Mouse (Mus musculus) induced T-regulatory cell, adult 2 months (primary cell): ENCODE data around the gene Taar8a.
"Not testable (repeated sequence)": the region's sequence is repeated elsewhere in the genome, so short reads cannot be mapped to it uniquely, and the experiment has no call there.

Source experiments
- DNase-seq: peaks from one replicate; pipeline ENCODE4 v3.0.0-alpha.2; 2012; ENCODE audit warnings: low read depth

Gene Taar8a

DNA sequence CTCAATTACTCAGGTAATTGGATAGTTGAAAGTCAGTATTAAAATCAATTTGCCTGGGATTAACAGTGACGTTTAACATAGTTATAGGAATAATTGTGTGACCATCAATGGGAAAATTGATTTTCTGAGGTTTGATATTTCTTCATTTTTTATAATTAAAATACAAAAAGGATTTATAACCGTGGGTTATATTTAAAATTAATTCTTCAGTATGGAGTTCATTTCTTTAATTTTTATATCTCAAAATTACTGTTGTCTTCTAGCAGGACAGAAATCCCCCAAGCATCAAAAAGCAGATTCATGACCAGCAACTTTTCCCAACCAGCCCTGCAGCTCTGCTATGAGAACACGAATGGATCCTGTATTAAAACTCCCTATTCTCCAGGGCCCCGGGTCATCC lies at the start of gene Taar8a:
Gene Taar8a (plus strand): TSS at position 301 of the 400 bp plus-strand sequence.
- DNase-seq: not testable (repeated sequence)

DNA sequence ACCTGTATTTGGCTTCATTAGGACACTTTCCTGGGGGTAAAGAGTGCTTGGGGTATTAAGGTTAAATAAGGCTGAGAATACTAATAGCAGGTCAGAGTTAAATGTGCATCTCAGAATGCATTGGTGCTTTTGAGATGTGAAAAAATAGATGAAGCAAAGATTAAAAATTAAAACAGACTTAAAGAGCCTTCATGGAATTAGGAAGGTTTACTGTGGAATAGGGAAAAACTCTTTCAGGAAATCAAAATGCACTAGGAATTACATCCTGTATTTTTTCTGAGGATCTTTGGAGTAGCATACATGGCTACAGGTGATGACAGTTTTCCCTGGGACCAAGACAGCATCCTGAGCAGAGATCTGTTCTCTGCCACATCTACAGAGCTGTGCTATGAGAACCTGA lies 49.4 kb upstream of the Taar8a start, which contains the start of gene Taar7d:
Gene Taar7d (plus strand): TSS at position 301 of the 400 bp plus-strand sequence.
- no peak for DNase-seq

DNA sequence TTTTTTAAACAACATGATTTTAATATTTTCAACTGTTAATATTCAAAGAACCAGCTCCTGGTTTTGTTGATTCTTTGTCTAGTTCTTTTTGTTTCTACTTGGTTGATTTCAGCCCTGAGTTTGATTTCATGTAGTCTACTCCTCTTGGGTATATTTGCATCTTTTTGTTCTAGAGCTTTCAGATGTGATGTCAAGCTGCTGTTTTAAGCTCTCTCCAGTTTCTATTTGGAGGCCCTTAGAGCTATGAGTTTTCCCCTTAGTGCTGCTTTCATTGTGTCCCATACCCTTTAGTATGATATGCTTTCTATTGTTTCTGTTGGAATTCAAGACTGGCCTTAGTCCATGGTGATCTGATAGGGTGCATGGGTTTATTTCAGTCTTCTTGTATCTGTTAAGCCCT lies 45.0 kb upstream of the Taar8a start:
- no peak for DNase-seq

DNA sequence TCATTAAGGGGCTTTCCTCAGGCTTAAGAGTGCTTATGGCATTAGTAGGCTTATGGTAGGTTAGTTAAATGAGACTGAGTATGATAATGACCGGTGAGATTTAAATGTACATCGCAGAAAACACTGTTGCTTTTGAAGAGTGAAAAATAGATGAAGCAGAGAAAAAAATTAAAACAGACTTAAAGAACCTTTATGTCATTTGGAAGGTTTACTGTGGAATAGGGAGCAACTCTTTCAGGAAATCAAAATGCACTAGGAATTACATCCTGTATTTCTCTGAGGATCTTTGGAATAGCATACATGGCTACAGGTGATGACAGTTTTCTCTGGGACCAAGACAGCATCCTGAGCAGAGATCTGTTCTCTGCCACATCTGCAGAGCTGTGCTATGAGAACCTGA lies 39.0 kb upstream of the Taar8a start, which contains the start of gene Taar7e:
Gene Taar7e (plus strand): TSS at position 301 of the 400 bp plus-strand sequence.
- no peak for DNase-seq

DNA sequence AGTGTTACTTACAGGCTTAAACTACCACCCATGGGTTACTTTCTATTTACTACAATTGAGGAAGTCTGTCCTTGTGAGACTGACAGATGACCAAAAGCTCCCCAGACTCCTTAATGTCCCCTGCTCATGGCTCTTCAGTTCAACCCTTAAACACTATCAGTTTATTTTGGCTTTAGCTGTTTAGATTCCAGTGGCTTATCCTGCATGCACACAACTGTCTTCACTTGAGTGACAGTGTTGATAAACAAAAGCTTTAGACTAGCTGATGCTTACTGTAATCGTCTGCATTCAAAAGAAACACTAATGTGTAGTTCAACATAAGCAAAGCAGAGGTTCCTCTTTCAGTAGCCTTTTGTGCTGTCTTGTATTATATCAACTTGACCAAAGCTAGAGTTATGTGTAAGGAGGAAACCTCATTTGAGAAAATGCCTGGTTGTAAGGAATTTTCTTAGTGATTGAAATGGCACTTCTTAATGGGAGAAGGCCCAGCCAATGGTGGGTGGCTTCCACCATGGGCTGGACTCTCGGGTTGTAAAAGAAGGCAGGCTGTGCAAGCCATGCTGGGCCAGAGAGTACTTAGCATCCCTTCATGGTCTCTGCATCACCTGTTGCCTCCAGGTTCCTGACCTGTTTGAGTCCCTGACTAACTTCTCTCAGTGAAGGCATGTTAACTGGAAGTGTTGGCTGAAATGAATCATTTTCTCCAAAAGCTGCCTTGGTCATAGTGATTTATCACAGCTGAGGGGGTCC lies 36.0 kb upstream of the Taar8a start:
- DNase-seq: no peak

DNA sequence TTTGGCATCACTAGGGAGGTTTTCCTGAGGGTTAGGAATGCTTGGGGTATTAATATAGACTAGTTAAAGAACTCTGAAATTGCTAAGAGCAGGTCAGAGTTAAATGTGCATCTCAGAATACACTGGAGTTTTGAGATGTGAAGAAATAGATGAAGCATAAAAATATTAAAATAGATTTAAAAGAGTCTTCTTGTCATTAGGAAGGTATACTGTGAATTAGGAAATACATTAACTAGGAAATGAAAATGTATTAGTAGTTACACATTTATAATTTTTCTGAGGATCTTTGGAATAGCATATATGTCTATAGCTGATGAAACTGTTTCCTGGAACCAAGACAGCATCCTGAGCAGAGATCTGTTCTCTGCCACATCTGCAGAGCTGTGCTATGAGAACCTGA lies 27.1 kb upstream of the Taar8a start, which contains the start of gene Taar7f:
Gene Taar7f (plus strand): TSS at position 301 of the 400 bp plus-strand sequence.
- DNase-seq: no peak

DNA sequence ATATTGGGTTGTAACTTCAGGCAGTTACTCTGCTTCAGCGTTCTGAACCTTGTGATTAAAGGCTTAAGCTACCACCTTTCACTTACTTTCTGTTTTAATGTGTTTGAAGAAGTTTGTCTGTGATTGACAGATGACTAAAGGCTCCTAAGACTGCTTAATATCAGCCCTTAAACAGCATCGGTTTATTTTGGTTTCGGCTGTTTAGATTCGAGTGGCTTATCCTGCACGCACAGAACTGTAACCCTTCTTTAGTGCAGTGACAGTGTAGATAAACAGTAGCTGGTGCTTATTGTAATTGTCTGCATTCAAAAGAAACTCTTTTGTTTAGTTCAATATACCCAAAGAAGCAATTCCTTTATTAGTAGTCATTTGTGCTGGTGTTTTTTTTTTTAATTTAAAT lies 24.3 kb upstream of the Taar8a start:
- no peak for DNase-seq

DNA sequence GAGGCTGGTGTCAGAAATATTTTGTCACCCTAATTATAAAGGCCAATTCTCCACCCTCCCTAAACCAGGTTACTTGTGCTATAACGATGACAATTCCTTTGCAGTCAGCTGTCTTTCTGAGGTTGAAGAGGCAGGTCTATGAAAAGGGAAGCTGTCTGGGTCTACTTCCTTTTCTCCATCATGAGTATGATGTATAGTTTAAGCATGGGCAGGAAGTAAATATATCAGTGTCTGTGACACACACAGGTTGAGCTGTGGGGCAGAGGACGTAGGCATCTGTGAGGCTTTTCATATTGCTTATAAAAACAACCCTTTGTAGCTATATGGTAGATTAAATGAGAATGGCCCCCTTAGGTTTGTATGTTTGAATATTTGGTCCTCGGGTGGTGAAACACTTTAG lies 17.3 kb upstream of the Taar8a start:
- DNase-seq: no peak

DNA sequence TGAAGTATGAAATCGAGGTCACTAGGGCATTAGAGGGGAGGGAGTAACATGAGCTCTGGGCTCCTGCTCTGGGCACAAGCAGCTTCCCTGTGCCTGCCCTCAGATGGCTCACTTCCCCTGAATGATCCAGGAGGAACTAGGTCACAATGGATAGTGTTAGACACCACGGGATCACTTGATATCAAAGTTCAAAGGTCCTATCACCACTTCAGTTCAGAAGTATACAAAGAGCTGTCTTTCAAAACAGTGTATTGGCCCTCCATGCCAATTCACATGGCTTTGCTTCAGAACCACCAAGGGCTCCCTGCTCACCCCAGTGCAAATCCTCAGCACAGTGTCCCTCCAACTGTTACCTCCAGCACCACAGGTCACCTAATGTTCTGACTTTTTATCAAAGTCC lies 1.5 kb upstream of the Taar8a start:
- DNase-seq: not testable (repeated sequence)

DNA sequence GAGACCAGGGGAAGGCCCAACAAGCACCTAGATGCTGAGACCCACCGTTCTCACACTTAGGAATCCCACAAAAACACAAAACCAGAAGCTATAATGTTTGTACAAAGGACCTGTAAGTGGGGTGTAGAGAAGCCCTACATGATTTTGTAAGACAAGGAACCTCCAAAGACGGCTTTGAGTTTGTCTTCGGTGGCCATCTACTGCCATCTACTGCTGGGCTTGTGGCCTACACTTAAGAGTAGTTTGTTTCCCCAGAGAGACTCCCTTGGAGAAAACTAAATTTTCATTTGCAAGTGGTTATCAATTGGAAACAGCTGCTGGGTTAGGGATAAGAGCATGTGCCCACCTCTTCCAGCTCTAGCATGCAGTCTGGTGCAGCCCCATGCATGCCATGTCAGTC lies 3.9 kb downstream of the Taar8a start:
- DNase-seq: peak; percentile 4

DNA sequence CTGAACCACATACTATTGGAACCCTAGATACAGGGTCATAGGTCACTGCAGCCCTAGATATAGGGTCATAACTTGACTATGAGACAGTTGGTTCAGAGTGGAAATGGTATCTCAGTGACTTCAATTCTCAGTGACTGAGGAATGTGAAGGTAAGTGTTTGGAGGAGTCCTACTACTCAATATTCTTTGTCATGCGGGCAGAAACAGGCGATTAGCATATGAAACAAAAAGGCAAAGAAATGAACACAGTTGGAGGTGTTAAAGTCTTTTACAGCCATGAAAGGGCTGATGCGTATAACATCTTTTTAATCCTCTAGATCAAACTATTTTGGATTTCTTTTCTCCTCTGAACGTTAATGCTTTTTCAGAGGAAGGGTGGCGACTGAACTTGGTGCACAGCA lies 9.6 kb downstream of the Taar8a start:
- DNase-seq: no peak

DNA sequence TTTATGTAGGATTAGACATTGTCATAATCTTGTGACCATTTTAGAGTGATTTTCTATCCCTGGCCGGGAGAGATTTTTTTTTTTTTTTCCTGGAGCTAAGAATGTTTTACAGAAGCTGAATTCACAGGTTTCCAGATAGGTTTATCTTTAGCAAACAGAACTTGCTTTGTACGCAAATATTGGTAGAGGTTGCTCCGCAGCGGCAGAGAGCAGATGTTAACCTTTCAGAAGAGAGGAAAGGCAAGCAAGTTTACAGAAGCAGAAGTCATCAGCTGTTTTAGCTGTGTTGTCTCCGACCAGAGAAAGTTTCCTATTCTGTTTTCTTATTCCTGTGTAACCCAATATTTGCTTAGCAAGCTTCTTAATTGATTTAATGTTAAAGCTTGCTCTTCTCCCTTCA lies 10.3 kb downstream of the Taar8a start:
- no peak for DNase-seq

DNA sequence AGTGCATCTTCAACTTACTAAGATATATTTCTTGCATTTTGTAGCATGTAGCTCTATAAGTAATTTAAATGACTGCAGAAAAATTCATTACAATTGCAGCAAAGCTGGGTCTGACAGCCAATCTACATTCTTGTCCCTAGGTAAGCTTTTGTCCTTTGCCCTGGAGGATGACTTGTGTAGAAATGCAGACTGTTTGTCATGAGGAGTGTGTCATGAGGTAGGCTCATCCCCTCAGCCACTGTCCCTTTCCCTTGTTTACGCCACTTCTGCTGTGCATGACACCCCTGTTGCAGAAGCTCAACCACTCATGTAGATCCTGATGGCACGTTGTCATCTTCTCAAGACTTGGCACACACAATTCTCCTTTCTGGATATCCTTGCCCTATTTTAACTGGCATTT lies 10.9 kb downstream of the Taar8a start:
- DNase-seq: no peak

DNA sequence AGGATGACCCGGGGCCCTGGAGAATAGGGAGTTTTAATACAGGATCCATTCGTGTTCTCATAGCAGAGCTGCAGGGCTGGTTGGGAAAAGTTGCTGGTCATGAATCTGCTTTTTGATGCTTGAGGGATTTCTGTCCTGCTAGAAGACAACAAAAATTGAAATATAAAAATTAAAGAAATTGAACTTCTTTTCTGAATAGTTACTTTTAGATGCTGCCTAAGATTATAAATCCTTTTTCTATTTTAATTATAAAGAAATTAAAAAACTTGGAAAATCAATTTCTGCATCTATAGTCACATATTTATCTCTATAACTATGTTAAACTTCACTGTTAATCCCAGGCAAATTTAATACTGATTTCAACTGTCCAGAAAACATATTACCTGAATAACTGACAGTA lies 15.9 kb downstream of the Taar8a start, which contains the start of gene Taar8b:
Gene Taar8b (minus strand): TSS at position 101 of the 400 bp plus-strand sequence.
- DNase-seq: no peak

DNA sequence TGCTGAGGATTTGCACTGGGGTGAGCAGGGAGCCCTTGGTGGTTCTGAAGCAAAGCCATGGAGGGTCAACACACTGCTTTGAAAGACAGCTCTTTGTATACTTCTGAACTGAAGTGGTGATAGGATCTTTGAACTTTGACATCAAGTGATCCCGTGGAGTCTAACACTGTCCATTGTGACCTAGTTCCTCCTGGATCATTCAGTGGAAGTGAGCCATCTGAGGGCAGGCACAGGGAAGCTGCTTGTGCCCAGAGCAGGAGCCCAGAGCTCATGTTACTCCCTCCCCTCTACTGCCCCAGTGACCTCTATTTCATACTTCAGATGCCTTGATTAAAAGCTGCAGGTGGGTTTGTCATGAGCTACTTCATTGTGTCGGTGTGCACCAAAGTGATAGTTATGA lies 20.7 kb downstream of the Taar8a start:
- DNase-seq: not testable (repeated sequence)

DNA sequence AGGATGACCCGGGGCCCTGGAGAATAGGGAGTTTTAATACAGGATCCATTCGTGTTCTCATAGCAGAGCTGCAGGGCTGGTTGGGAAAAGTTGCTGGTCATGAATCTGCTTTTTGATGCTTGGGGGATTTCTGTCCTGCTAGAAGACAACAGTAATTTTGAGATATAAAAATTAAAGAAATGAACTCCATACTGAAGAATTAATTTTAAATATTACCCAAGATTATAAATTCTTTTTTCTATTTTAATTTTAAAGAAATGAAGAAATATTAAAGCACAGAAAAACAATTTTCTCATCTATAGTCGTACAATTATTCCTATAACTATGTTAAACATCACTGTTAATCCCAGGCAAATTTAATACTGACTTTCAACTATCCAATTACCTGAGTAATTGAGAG lies 25.5 kb downstream of the Taar8a start, which contains the start of gene Taar8c:
Gene Taar8c (minus strand): TSS at position 101 of the 400 bp plus-strand sequence.
- not testable (repeated sequence) for DNase-seq

DNA sequence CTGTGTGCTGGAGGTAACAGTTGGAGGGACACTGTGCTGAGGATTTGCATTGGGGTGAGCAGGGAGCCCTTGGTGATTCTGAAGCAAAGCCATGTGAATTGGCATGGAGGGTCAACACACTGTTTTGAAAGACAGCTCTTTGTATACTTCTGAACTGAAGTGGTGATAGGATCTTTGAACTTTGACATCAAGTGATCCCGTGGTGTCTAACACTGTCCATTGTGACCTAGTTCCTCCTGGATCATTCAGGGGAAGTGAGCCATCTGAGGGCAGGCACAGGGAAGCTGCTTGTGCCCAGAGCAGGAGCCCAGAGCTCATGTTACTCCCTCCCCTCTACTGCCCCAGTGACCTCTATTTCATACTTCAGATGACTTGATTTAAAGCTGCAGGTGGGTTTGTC lies 27.0 kb downstream of the Taar8a start:
- DNase-seq: not testable (repeated sequence)

DNA sequence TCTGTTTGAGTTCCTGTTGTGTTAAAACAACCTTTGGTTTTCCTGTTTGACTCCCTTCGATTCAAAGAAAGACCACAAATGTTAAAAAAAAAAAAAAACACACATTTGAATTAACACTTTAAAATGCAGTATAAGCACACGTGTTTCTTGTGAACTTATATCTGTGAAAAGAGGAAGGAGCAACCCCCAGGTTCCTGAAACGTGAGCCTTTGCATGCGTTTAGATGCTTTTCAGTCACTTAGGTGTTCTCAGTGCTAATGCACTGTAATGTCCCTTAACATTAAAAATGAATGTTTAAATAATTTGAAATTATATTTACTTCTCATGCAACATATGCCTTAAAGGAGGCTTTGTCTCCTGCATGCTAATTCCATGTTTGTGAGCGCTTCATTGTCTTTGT lies 31.4 kb downstream of the Taar8a start:
- DNase-seq: no peak

DNA sequence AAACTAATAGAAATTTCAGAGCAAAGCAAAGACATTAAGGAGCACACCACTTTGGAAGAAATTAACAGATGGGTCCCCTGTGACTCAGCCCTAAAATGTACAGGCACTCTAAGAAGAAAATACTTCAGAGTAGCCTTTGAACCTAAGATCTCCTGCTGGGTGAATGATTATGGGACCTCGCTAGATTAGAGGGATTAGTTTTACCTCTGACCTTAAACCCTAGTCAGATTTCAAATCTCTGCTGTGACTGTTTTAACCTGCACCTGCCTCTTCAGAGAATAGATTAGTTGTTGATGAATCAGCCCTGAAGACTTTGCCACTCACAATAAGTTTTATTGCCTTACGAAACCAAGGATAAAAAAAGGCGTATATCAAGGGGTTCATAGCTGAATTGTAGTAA lies 31.9 kb downstream of the Taar8a start:
- no peak for DNase-seq

DNA sequence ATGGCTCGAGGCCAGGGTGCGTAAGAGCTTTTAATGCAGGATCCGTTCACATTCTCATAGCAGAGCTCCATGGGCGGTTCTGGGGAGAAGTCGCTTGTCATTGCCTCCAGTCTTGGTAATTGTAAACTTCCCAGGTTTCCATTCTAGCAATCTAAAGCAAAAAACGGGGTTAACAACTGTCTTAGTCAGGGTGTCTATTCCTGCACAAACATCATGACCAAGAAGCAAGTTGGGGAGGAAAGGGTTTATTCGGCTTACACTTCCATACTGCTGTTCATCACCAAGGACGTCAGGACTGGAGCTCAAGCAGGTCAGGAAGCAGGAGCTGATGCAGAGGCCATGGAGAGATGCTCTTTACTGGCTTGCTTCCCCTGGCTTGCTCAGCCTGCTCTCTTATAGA lies 33.1 kb downstream of the Taar8a start, which contains the start of gene Taar9:
Gene Taar9 (minus strand): TSS at position 101 of the 400 bp plus-strand sequence.
- not testable (repeated sequence) for DNase-seq

DNA sequence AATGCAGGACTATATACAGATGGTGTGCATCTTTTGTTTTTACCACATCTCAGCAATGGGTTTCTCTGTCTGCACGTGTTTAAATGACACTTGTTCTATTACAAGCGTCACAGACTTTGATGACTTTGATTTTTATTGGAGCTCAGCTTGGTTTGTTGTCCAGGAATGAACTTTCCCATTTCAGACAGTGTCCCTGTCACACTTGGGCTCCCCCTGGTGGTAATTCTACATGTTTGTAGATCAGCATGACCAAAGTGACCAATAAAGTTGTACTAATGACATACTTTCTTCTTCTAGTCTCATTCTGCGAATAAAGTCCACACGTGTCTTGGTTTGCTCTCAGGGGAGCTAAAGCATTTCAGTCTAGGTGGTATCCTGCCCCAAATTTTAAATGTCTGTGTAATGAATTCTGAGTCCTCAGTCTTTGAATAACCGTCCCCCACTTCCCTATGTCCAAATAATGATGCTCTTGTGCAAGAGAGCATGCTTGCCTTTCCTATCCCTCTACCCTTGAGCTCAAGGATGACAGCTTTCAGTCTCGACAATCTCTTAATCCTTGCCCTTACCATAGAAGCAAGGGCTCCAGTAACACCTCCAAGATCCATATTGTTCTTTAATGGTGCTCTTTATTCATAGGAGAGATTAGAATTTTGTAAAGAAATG lies 34.9 kb downstream of the Taar8a start:
- DNase-seq: peak; percentile 59
